Mouse (Mus musculus) MEL (cell line): ENCODE data around the gene Atp1a1.

Experiments used
- CTCF ChIP-seq, 3 experiments: IDR thresholded peaks in 2 of 3; conservative IDR thresholded peaks in 1 of 3; 2 replicates each; pipeline ENCODE4 v1.5.1; 2011 to 2012; ENCODE audit warnings: low read length in 3 of 3, low read depth in 2 of 3, mild to moderate bottlenecking in 2 of 3, improper control_type of control experiment in 1 of 3, inconsistent platforms in 1 of 3, mixed read lengths in 1 of 3, moderate library complexity in 1 of 3; ENCODE audit not compliant: control insufficient read depth in 1 of 3, insufficient read depth in 1 of 3, poor library complexity in 1 of 3, severe bottlenecking in 1 of 3
- E2F4 ChIP-seq: IDR thresholded peaks from 2 replicates; pipeline ENCODE4 v1.6.1; 2011; ENCODE audit warnings: low read depth, low read length, improper control_type of control experiment, borderline replicate concordance
- ELF1 ChIP-seq: IDR thresholded peaks from 2 replicates; pipeline ENCODE4 v1.6.1; 2014; ENCODE audit warnings: low read depth, mild to moderate bottlenecking, inconsistent platforms, low read length, improper control_type of control experiment, moderate library complexity
- HCFC1 ChIP-seq: IDR thresholded peaks from 2 replicates; pipeline ENCODE4 v1.6.1; 2012; ENCODE audit warnings: low read depth, mild to moderate bottlenecking, inconsistent platforms, low read length, improper control_type of control experiment, moderate library complexity
- MAX ChIP-seq: IDR thresholded peaks from 2 replicates; pipeline ENCODE4 v1.6.1; 2011; ENCODE audit warnings: low read length, improper control_type of control experiment
- MXI1 ChIP-seq: IDR thresholded peaks from 2 replicates; pipeline ENCODE4 v1.6.1; 2011; ENCODE audit warnings: mild to moderate bottlenecking, low read depth, low read length, improper control_type of control experiment
- POLR2A ChIP-seq, 2 experiments: IDR thresholded peaks; 2 replicates each; pipeline ENCODE4 v1.6.1; 2011 to 2012; ENCODE audit warnings: low read length in 2 of 2, mild to moderate bottlenecking in 2 of 2, control low read depth in 1 of 2, improper control_type of control experiment in 1 of 2, low read depth in 1 of 2, moderate library complexity in 1 of 2; ENCODE audit not compliant: control insufficient read depth in 1 of 2, insufficient read depth in 1 of 2, poor library complexity in 1 of 2
- POLR2AphosphoS2 ChIP-seq: IDR thresholded peaks from 2 replicates; pipeline ENCODE4 v1.6.1; 2011; ENCODE audit warnings: low read length, improper control_type of control experiment
- TCF12 ChIP-seq: IDR thresholded peaks from 2 replicates; pipeline ENCODE4 v1.6.1; 2014; ENCODE audit warnings: low read depth, mild to moderate bottlenecking, inconsistent platforms, low read length, improper control_type of control experiment, moderate library complexity
- USF1 ChIP-seq: IDR thresholded peaks from 2 replicates; pipeline ENCODE4 v1.6.1; 2014; ENCODE audit warnings: low read depth, mild to moderate bottlenecking, inconsistent platforms, low read length, improper control_type of control experiment, moderate library complexity
- USF2 ChIP-seq, 2 experiments: IDR thresholded peaks; 2 replicates each; pipeline ENCODE4 v1.6.1; 2011 to 2012; ENCODE audit warnings: improper control_type of control experiment in 2 of 2, low read length in 2 of 2, borderline replicate concordance in 1 of 2, inconsistent platforms in 1 of 2, low read depth in 1 of 2, mild to moderate bottlenecking in 1 of 2; ENCODE audit not compliant: insufficient read depth in 1 of 2
- ZC3H11A ChIP-seq: IDR thresholded peaks from 2 replicates; pipeline ENCODE4 v1.6.1; 2012; ENCODE audit warnings: low read depth, mild to moderate bottlenecking, inconsistent platforms, low read length, improper control_type of control experiment
- ZKSCAN1 ChIP-seq: IDR thresholded peaks from 2 replicates; pipeline ENCODE4 v1.6.1; 2012; ENCODE audit warnings: low read depth, mild to moderate bottlenecking, inconsistent platforms, low read length, improper control_type of control experiment, moderate library complexity
- ZNF384 ChIP-seq: IDR thresholded peaks from 2 replicates; pipeline ENCODE4 v1.6.1; 2012; ENCODE audit warnings: low read depth, mild to moderate bottlenecking, inconsistent platforms, low read length, improper control_type of control experiment

DNA sequence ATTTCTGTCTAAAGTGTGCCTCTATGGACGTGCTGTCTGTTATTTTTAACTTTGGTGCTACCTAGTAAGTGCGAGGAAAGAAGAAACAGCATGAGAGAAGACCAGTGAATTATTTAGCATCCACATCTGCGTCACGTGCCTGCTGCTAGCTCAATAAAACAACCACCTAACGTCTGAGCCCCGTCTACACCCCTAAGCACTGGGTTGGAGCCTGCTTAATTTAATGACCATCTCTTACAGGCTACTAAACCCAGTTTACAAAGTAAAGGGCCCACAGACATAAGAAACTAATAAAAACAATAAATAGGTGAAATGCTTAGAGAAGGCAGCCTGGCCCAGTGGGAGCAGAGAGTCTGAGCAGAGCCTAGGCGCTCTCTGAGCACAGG, 11.2 kb downstream of the Atp1a1 start:
- TF ChIP-seq TCF12 (no peak), ELF1 (no peak), MXI1 (no peak), ZNF384 (no peak), POLR2AphosphoS2 (no peak), CTCF (IDR thresholded peaks at IDR 0.05 in 2 of 3, conservative IDR thresholded peaks at IDR 0.05 in 1 of 3; ENCODE audit: control insufficient read depth in 1 of 3, insufficient read depth in 1 of 3, low read depth in 2 of 3, low read length in 3 of 3, poor library complexity in 1 of 3, severe bottlenecking in 1 of 3) (no peak), POLR2A (IDR thresholded peaks at IDR 0.05; ENCODE audit: control insufficient read depth in 1 of 2, insufficient read depth in 1 of 2, low read depth in 1 of 2, low read length in 2 of 2, poor library complexity in 1 of 2) (no peak), MAX (no peak), USF2 (IDR thresholded peaks at IDR 0.05; ENCODE audit: borderline replicate concordance in 1 of 2, insufficient read depth in 1 of 2, low read depth in 1 of 2, low read length in 2 of 2) (no peak), USF1 (no peak), ZKSCAN1 (no peak), E2F4 (no peak), ZC3H11A (no peak), HCFC1 (no peak)
